Mouse (Mus musculus): ENCODE measurements at regions not wholly inside any gene's neighbourhood (a gene's known extent, or its start where the extent isn't known, plus 50 kb on each side); places are given as distances from the start of the nearest gene placed in this dataset.

DNA sequence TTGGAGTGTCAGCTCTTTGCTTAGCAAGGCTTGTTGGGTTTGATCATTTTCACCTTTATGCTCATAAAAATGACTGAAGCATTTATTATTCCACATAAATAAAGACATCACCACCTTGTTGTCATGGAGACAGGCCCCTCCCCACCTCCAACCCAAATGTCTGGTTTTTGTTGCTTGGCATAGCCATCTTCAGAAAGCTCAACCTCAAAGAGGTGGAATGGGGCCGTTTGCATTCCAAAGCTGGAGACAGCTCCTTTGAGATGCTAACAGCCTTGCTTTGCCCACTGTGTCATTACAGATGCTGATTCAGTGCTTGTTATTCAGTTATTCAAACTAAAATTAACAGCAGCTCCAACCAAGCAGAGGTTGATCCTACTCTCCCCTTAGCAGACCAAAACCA, 51.9 kb upstream of the Lgalsl start:
- DNase-seq (ENCODE audit: low spot score in 2 of 2) = no peak

DNA sequence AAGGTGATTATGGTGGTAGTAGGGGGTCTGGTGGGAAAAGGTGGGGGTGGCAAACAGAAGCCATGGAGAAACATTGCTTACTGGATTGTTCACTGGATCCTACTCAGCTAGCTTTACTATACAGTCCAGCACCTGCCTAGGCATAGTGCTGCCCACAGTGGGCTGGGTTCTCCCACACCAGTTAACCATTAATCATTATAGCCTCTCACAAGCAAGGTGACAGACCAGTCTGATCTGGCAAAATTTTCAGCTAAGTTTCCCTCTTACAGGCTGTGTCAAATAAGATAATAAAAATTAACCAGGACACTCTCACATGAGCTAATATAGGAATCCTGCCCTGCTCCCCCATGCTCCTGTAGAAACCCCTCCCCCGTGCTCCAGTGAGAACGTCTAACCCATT, 53.1 kb upstream of the Lgalsl start:
- no peak for DNase-seq (ENCODE audit: low spot score in 2 of 2)

DNA sequence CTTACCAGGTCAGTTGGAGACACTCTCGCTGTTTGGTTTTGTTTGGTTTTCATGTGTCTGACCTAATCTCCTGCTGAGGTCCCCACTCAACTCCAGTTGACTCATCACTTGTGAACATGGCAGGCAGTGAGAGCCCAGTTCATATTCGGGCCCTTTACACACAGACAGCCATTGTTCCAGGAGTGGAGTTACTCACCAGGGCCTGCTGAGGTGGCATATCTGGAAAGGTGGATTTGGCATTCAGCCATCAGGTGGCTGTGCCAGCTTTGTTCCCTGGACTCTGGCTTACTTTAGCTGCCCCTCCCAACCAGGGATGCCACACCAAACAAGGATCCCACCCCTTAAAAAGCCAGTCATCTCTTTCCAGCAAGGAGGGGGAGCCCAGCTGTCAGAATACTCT, 56.2 kb upstream of the Lgalsl start:
- DNase-seq (ENCODE audit: low spot score in 2 of 2) = no peak

DNA sequence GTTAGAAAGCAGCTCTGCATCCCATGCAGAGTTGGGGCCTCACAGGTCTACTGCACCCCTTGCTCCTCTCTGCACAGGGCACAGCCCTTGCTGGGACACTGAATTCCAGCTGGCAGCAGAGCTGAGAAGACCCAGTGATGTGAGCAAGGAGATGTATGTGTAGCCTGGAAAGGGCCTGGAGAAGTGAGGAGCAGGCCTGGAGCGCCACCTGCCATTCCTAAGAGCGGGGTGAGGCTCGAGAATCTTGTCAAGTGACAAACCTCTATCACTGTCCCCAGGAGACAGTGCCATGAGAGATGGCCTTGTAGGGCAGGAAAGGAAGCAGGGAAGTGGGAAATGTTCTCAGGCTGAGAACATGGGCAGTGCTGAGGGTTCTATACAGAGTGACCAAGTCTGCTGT, 59.6 kb upstream of the Lgalsl start:
- no peak for DNase-seq (ENCODE audit: low spot score in 2 of 2)

DNA sequence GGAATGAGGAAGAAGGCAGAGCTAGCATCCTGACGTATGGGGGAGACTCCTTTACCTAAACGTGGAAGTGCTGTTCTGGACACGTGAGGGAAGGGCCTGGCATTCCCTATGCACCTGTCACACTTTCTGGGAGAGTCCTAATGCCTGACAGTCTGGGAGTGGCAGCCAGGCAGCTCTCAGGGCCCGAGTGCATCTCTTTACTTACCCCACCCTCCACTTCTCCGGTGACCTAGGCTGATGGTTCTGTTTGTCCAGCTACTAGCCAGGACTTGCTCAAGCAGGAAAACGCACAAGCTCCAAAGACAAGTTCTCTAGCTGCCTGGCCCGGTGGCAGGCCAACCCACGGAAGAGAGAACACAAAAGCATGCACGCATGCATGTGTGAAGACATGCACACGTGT, 60.9 kb upstream of the Lgalsl start:
- DNase-seq (ENCODE audit: low spot score in 2 of 2) = no peak

DNA sequence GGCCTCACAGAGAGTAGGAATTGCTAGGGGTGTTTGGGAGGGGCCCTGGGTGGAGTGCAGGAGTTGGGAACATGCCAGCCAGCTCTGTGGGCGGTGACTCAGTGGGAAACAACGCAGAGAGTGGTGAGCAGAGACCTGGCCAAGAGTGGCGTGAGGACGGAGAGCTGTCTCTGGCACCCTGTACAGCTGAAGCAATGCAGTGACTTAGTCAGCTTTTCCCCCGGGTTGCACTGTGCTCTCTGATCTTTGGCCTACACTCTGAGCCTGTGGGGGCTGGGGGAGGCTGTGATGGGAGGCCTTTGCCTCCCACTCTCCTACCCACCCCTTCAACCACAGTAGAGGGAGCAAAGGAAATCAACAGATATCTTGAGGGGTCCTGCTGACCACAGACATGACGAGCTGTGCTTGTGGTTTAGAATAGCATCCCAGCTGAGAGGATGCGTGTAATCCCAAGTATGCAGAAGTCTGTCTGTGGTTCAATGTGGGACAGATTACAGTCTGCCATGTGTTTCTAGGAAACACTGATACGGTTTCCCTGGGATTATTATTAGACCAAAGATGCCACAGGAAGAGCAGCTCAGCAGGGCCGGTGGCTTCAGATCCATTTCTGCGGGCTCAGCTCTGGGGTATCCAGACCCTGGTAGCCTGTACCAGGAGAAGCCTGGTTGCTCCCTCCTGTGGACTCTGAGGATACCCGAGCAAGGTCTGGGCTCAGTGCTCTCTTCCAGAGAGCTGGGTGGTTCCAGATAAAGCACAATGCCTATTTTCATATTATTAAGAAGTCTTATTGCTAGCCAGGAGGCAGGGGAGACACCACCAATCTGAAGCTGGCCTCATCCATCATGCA, 65.6 kb upstream of the Lgalsl start:
- DNase-seq (ENCODE audit: low spot score in 2 of 2) = no peak

DNA sequence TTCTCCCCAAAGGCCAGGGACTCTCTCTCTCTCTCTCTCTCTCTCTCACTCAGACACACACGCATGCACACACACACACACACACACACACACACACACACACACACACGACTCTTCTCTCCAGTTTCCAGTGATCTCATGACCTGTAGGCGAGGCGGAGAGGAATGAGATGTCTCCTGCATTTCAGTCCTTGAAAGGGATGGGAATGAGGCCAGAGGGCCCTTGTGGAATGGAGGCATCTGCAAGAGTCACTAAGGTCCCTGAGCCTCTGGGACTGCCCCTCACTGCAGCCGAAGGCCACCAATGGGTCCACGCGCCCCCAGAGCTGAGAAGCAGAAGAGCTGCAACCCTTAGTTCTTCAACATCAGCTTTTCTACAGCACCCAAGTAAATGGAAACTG, 66.6 kb upstream of the Lgalsl start:
- DNase-seq (ENCODE audit: low spot score in 2 of 2) = no peak

DNA sequence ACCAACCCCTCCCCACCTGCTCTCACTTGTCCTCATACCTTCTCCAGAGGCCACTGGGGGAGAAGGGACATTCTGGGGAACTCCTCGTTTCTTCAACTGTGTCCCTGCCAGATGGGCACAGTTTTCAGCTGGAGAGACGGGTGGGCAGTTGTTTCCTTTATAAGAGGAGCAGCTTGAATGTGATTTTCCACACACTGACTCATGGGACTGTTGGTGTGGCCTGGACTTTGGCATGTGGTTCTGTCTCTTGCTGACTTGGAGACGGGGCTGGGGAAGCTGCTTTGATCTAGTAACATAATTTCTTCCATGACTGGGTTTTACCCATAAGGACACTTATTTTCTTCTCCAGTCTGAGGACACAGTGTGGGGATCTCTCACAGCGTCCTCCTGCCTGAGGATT, 67.7 kb upstream of the Lgalsl start:
- no peak for DNase-seq (ENCODE audit: low spot score in 2 of 2)

DNA sequence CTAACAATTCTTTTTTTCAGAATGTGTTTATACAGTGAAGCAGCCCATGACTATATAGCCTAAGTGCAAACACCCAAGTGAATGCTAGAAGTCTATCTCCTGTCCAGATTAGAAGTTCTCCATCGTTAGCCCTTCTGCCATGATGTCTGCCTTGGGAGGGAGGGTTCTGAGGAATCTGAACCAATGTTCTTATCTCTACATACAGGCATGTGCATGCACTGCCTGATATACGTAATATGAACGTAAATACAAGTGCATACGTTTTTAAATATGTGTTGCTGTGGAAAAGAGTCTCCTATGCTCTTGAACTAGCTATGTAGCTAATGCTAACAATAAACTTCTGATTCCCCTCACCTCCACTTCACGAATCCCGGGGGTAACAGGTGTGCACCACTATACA, 68.9 kb upstream of the Lgalsl start:
- no peak for DNase-seq (ENCODE audit: low spot score in 2 of 2)

DNA sequence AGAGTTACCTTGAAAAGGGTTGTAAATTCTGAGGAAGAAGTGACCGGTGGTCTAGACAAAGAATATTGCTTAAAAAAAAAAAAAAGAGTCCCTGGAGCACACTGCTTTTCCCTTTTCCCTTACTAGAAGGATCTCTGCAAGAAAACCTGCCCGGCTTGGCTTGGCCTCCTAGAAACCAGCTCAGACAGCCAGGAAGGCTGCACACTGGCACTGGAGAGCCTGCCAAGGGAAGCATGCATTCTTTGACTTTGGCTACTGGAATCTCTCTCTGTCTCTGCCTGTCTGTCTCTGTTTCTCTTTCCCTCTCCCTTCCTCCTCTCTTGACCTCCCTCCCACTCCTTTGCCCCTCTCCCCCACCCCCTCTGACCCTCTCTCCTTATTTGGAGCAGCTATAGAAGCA, 71.1 kb upstream of the Lgalsl start:
- no peak for DNase-seq (ENCODE audit: low spot score in 2 of 2)

DNA sequence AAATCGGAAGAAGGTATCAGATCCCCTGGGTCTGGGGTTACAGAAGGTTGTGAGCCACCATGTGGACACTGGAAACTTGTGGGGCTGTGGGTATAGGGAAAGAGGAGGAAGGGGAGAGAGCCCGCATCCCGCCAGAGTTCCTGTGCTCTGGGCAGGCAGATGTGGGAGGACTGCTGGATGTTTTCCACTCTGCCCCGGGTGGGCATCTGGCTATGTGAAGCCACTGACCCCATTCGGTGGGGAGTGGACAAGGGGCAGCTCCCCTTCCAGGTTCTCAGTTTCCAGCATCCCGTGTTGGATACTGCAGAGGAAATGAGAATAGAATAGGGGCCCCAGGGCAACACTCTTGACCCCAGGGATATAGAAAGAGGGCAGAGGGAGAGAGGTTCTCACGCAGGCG, 72.1 kb upstream of the Lgalsl start:
- no peak for DNase-seq (ENCODE audit: low spot score in 2 of 2)

DNA sequence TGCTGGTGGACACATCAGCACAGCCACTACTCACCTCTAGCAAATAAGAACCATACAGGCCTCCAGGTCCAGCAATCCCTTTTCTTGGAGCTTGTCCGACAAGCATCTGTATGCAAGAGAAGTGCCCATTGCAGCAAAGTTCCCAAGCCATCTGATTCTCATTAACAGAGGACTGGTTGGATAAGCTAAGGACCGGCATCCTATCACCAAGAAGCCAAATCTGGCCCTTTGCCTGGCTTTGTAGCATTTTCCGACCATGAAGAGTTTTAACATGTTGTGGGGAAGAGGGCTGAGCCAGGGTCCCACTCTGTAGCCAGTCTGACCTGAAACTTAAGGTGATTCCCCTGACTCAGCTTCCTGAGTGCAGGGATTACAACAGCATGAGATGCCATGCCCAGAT, 77.1 kb upstream of the Lgalsl start:
- no peak for DNase-seq (ENCODE audit: low spot score in 2 of 2)

DNA sequence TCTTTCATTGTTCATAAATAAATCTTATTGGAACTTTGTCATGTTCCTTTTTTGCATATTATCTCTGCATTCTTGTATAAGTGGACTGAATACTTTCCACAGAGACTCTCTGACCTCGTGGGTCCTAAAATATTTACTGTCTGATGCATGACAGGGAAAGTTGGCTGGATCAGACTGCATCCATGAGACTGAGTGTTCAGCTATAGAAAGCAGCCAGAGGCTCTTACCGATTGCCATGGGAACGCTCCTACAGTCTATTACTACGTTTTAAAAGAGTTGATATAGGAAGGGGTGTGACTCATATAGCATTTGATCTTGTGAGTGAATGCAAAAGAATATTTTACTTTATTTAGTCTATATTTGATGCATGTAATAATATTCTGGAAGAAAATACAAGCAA, 77.6 kb upstream of the Lgalsl start:
- no peak for DNase-seq (ENCODE audit: low spot score in 2 of 2)

DNA sequence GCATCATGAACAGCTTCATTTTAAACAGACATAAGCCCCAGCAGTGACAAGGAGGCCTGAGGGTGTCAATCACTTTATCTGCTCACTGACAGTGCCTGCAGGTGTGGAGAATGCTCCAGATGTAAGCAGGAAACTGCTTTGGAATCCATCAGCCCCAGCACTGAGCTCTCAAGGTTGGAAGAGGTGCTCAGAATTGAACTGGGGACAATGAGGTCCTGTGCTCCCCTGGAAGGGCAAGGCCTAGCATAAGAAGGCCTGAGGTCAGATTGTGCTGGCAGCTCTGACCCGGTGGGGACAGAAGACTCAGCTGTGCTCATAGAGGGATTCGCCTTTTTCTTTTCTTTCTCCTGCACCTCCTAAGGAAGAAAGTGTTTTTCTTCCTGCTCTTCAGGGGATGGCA, 82.2 kb upstream of the Lgalsl start:
- DNase-seq (ENCODE audit: low spot score in 2 of 2) = no peak

DNA sequence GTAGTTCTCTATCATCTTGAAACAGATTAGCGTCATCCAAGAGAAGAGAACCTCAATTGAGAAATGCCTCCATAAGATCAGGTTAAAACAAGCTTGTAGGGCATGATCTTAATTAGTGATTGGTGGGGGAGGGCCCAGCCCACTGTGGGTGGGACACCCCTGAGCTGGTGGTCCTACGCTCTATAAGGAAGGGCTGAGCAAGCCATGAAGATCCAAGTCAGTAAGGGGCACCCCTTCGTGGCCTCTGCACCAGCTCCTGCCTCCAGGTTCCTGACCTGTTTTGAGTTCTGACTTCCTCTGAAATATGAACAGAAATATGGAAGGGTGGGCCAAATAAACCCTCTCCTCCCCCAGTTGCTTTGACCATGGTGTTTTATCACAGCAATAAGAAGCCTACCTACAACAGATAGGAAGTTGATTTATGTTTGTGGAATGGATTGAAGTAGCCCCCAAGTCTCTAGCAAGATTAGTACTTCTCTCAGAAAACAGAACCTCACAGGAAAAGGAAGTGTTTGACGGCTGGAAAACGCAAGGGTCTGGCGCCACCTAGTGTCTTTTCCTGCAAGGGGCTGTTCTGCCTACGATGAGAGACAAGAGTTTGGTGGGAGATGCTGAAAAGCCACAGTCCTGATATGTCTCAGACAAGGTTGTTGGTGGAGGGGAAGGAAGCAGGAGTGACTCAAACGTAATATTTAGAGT, 82.9 kb upstream of the Lgalsl start:
- DNase-seq (ENCODE audit: low spot score in 2 of 2) = peak; percentile 62 to 87

DNA sequence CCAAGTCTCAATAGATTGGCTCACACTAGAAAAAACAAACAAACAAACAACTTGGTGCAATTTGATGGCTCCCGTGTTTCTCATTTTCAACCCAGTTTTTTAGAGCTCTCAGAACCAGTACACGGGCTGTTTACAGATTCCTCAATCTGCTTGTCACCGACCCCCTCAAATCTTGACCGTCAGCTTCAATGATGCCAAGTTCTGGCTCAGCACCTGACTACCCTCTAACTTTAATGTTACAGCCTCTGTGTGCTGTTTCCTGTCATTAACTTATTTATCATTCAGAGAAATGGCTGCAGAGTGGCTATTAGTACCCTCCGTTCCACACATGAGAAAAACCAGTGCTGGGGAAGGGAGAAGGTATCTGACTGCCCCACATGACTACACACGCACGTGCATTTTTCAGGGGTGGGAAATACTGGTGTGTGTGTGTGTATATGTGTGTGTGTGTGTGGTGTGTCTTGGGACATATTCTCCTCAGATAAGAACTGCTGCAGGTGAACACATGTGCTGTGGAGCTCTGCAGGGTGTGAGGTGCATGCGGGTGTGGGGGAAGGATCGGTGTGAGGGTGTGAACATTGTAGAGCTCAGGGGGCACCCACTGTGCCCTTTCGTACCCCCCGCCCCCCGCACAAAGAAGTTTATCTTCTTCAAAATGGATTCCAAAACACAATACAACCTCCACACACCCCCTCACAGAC, 83.6 kb upstream of the Lgalsl start:
- DNase-seq (ENCODE audit: low spot score in 2 of 2) = no peak

DNA sequence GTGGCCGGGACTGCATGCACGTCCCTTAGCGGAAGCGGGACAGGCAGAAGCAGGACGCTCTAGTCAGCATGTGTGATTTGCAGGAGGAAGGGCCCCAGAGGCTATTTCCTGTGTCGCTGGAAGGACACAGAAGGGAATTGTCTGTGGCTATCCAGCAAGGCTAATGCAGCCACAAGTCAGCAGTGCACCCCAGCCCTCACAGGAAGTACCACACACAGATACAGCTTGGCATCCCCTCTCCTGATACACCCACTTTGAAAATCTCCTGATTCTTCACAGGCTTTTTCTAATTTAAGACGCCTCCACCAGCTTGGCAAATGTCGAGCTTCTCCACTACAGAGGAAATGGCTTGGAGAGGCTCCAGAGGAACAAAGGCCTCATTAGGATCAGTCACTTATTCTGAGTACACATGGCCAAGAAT, 84.3 kb upstream of the Lgalsl start:
- DNase-seq (ENCODE audit: low spot score in 2 of 2) = peak; percentile 47 to 60

DNA sequence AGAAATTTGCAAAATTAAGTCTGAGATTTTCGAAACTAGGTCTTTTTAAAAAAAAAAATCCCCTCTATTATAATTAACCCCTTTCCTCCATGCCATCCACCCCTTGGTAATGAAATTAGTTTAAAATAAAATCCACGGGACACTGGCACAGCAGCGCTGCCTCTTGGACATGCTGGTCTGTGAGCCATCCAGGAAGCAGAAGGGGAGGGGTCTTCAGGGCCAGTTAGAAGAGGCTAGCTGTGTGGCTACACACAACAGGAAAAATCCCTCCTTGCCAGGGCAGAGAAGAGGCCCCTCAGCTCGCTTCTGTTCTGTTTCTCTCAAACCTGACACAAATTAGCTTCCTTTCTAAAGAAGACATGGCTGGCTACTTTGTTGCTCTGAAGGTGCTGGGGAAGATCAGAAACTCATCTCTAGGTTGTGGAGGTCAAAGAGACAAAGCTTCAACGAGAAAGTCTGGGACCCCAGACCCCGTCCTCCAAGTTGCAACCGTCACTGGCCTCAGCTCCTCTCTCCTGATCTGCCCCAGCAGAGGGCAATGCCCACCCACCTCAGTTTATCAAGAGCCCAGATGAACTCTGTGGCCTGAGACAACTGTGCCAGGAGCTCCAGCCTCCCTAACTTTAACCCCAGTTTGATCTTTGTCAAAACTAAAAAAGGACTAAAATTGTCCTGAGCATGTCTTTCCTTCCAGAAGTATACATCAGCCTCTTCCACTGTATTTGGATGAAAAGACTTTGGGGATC, 85.0 kb upstream of the Lgalsl start:
- no peak for DNase-seq (ENCODE audit: low spot score in 2 of 2)

DNA sequence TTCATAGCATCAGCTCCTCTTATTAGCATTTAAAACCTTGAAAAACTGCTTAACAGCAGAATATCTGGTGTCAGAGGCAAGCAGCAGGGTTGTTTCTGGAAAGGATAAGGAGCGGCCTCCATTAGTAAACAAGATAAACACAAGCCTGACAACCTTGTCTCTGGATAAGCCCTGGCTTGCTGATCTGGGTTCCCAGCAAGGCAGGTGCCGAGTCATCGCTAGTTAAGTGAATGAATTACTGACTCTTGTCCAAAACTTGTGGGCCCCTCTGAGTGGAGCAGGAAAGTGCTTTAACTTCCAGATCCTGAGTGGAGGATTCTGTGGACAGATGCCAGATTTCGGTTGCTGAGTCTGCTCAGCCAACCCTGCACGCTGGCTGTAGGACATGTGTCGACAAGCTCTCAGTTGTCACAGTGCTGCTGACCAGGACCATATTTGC, 85.6 kb upstream of the Lgalsl start:
- DNase-seq (ENCODE audit: low spot score in 2 of 2) = no peak

DNA sequence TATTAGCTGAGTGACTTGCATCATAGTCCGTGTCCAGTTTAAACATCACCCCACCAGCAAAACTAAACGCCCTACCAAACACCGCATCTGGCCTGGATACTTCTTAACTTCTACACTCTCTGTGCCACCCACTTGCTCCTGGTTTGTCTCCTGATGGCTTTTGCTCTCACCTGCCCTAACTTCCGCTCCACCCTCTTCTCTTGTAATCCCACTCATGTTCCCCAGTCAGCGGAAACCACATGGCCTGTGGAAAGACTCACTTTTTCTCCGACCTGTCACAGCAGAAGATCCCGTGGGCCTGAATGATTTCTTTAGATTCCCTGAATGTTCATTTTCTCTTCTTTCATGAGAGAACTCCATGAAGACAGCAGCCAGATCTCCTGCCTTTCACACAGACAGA, 86.1 kb upstream of the Lgalsl start:
- DNase-seq (ENCODE audit: low spot score in 2 of 2) = no peak

DNA sequence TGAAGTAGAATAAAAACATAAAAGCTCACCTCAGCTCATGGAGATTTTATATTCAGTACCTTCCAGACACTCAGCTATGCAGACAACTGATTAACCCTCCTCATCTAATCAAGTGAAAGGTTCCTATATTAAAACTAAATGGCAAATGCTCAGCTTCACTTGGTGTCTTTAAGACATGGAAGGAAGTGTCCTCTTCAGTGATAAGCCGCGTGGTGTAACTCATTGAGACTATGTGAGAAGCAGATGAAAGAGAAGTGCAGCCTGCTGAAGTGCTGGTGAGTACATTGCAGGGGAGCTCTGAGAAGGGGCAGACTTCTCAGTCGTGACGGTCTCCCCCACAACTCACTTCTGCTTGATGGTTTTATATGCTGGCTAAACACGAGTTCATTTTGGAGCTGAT, 86.6 kb upstream of the Lgalsl start:
- DNase-seq (ENCODE audit: low spot score in 2 of 2) = no peak

DNA sequence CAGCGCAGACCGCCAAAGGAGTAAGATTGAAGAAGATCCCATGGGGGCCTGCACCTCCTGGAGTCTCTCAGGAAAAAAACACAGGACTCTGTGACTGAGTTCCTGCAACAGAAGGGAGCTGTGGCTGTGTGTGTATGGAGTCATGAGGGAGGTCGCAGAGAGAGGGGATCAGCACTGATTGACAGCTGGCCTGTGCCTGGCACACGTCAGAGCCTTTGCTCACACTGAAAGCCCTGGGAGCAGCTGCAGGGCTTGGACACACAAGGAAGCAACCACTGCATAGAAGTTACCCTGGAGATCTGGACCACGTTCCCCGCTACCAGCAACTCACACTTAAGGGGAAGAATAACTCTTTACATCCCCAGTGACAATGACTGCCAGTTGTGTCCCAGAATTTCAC, 92.3 kb upstream of the Lgalsl start:
- no peak for DNase-seq (ENCODE audit: low spot score in 2 of 2)
